Mouse (Mus musculus): Measurements from ENCODE around the gene Gm43191. TPM values are rescaled to one million over a fixed set of nuclear protein-coding genes. Genes with fewer than 3 reads are reported as not detected.
"Not testable (repeated sequence)": the region's sequence is repeated elsewhere in the genome, so short reads cannot be mapped to it uniquely, and the experiment has no call there.

Gm43191 gene
- not detected for polyA plus RNA-seq (2017; shearing (Covaris generic))

- ATAC-seq = no peak
Measured at GRCm38 (mm10) chr3:116681160-116681559, at the start of gene Gm43191. Gm43191 (minus strand) TSS chr3:116681260.

GRCm38 (mm10) chr3:116729483-116730174, 48.6 kb upstream of the Gm43191 start:
- ATAC-seq = no peak

- no peak for ATAC-seq
Measured at GRCm38 (mm10) chr3:116726807-116727206, 45.7 kb upstream of the Gm43191 start.

GRCm38 (mm10) chr3:116723496-116724481, 42.7 kb upstream of the Gm43191 start:
- peak; percentile 74 for ATAC-seq

GRCm38 (mm10) chr3:116722980-116723379, 41.9 kb upstream of the Gm43191 start:
- ATAC-seq = peak; percentile 68

- ATAC-seq = no peak
Measured at GRCm38 (mm10) chr3:116718951-116719350, 37.9 kb upstream of the Gm43191 start.

- ATAC-seq = no peak
Measured at GRCm38 (mm10) chr3:116713031-116713430, 32.0 kb upstream of the Gm43191 start.

GRCm38 (mm10) chr3:116712436-116712881, 31.4 kb upstream of the Gm43191 start, which contains the start of gene Slc35a3:
Slc35a3 (minus strand) TSS chr3:116712831.
- ATAC-seq = peak; percentile 15

GRCm38 (mm10) chr3:116711624-116712435, 30.8 kb upstream of the Gm43191 start:
- ATAC-seq = peak; percentile 83

- no peak for ATAC-seq
Measured at GRCm38 (mm10) chr3:116710941-116711340, 29.9 kb upstream of the Gm43191 start.

GRCm38 (mm10) chr3:116705637-116706204, 24.7 kb upstream of the Gm43191 start:
- ATAC-seq = no peak

GRCm38 (mm10) chr3:116703835-116704234, 22.8 kb upstream of the Gm43191 start:
- ATAC-seq = no peak

- no peak for ATAC-seq
Measured at GRCm38 (mm10) chr3:116702647-116703272, 21.7 kb upstream of the Gm43191 start.

GRCm38 (mm10) chr3:116701601-116702000, 20.5 kb upstream of the Gm43191 start:
- ATAC-seq = no peak

GRCm38 (mm10) chr3:116698786-116699185, 17.7 kb upstream of the Gm43191 start:
- ATAC-seq = no peak

- ATAC-seq = no peak
Measured at GRCm38 (mm10) chr3:116695666-116695985, 14.6 kb upstream of the Gm43191 start.

GRCm38 (mm10) chr3:116694955-116695665, 14.1 kb upstream of the Gm43191 start:
- ATAC-seq = no peak

- no peak for ATAC-seq
Measured at GRCm38 (mm10) chr3:116694312-116694711, 13.3 kb upstream of the Gm43191 start.

- not testable (repeated sequence) for ATAC-seq
Measured at GRCm38 (mm10) chr3:116664281-116664680, 16.8 kb downstream of the Gm43191 start.

- ATAC-seq = peak; percentile 84
Measured at GRCm38 (mm10) chr3:116662463-116662863, 18.6 kb downstream of the Gm43191 start, which contains the start of gene Mfsd14a. Mfsd14a (minus strand) TSS chr3:116662677.

- peak; percentile 53 for ATAC-seq
Measured at GRCm38 (mm10) chr3:116661870-116662414, 19.1 kb downstream of the Gm43191 start.
